Mouse (Mus musculus) adrenal gland, postnatal 14 days (tissue): ENCODE results near the gene Sspo. TPM values are rescaled to one million over a fixed set of nuclear protein-coding genes. Genes with fewer than 3 reads are reported as not detected.
"Not testable (repeated sequence)": the region's sequence is repeated elsewhere in the genome, so short reads cannot be mapped to it uniquely, and the experiment has no call there.

Experiments used
- DNase-seq: peaks from one replicate; pipeline ENCODE4 v3.0.0; 2021; ENCODE audit warnings: mixed read lengths
- total RNA-seq: library from RNA; stranded (reverse); gene quantifications from 2 replicates; pipeline ENCODE4 v1.2.3, GENCODE M21; 2021

Gene Sspo
- total RNA-seq, 1 experiment from 2014 or later: 2.6 TPM

DNA sequence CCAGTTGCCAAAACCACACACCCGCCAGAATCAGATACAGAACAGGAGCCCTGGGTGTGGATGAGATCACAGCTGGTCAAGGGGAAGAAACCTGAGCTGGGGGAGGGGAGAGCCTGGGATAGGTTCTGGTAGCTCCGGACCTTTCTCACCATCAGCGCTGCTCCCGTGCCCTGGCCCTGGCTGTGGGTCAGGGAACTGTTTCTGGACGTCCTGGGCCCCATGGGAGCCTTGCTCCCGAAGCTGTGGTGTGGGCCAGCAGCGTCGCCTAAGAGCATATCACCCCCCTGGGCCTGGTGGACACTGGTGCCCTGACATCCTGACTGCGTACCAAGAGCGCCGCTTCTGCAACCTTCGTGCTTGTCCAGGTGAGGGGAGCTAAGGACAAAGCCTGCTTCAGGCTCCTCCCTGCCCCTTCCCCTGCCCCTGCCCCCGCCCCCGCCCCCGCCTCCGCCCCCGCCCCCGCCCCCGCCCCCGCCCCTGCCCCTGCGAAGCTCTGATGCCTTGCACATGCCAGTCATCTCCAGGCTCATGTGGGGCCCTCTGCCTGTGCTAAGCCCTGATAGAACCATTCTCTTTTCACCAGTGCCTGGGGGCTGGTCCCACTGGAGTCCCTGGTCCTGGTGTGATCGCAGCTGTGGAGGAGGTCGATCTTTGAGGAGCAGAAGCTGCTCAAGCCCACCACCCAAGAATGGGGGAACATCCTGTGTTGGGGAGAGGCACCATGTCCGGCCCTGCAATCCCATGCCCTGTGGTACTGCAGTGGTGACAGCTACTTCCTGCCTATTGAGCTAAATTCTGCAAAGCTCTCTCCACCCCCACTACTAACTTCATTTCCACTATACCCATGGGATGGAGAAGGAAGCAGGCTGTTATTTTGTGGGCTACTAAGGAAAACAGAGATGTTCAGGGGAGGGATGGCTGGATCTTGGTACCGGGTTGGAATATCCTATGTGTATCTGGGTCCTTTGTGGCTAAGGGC, 40.0 kb downstream of the Sspo start:
- peak; percentile 65 for DNase-seq

DNA sequence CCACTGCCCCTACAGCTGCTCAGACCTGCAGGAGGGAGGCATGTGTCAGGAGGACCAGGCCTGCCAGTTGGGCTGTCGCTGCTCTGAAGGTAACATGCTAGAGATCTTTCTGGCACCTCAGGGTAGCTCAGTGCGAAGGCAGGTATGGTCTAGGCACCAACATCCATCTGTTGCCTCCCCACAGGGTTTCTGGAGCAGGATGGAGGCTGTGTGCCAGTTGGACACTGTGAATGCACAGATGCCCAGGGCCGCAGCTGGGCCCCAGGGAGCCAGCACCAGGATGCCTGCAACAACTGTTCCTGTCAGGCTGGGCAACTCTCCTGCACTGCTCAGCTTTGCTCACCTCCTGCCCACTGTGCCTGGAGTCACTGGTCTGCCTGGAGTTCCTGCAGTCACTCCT, 41.7 kb downstream of the Sspo start:
- peak; percentile 32 for DNase-seq

DNA sequence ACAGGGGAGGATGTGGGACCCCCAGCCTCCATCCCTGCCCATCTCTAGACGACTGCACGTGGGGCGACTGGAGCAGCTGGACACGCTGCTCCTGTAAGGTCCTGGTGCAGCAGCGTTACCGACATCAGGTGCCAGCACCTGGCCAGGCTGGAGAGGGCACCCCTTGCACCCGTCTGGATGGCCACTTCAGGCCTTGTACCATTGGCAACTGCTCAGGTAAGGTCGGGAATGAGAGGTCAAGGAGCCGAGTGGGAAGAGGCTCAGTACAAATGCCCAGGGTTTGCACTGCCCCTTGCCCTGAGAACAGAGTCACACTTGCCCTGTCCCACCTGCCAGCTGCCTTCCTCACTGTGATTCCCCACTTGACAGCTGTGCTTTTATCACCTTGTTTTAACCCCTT, 43.3 kb downstream of the Sspo start:
- no peak for DNase-seq

DNA sequence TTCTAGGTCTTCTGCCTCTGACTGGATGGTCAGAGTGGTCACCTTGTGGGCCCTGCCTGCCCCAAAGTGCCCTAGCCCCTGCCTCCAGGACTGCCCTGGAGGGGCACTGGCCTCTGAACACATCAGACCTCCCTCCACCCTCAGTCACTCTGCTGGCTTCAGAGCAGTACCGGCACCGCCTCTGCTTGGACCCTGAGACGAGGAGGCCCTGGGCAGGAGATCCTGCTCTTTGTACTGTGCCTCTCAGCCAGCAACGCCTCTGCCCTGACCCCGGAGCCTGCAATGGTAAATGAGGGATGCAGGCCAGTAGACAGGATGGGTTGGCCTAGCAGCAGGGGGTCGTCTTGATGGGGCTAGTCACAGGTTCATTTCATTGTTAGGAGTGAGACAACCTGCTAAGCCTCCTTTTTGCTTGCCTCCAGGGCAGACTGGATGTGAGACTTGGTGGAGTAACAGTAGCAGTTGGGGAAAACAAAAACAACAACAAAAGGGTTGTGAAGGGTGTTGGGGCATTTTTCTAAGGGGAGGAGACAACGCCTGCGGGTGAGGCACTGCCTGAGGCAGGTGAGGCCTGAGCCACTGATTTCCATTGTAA, 45.2 kb downstream of the Sspo start:
- no peak for DNase-seq

DNA sequence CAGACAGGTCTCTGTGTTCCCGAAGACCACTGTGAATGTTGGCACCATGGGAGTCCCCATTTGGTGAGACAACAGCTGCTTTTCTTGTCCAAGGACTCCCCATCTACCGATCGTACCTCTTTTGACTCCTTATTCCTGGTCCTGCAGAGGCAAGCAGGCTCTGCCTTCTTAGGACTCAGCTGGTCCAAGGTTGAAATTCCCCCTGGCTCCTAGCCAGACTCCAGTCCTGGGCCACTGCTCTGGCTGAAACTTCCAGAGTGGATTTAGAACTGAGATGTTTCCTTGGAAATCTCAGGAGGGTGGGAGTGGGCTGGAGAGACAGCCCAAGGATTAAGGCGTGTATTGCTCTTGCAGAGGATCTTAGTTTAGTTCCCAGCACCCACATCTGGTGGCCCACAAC, 49.5 kb downstream of the Sspo start:
- DNase-seq: peak; percentile 33

DNA sequence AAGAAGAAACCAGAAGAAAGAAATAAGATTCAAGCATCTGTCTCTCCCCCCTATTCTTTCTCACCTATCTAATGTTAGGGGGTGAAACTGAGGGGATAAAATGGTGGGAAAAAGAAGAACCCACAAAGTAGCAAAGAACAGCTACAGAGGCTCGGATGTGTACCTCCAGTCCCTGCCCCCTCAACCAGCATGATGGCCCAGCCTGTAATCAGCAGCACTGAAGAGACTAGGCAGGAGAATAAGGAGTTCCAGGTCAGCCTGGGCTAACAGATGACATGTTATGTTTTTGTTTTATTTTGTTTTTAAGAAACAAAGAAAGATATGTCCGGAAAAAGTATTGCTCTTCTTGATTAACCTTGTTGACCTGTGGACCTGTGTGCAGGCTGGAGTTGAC, 55.8 kb downstream of the Sspo start:
- DNase-seq: no peak

DNA sequence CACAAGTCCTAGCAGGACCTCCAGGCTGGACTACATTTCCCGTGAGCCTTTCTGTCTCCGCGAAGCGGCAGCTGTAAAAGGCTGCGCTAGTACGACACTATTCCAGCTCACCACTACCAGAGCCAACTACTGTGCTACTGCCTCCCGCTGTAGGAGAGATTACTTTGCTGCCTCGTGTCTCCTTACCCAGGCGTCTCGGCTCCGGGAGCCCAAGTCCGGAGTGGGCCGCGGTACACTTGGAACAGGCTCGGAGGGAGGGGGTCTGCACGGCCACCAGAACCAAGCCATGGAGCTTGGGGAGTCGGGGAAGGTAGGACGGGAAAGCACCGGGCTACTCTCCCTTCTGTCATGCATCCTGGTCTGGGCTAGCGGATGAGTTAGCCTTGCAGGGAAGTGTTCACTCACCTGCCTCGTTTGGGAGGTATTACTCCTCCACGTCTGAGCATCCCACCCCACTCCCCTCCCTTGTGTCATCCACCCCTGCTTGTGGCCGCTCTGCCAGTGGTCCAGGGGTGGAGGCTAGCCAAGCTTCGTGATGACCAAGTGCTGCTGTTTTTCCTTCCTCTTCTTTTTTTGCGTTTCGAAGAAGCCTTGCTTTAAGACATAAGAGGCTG, 56.3 kb downstream of the Sspo start:
- DNase-seq: peak; percentile 88

DNA sequence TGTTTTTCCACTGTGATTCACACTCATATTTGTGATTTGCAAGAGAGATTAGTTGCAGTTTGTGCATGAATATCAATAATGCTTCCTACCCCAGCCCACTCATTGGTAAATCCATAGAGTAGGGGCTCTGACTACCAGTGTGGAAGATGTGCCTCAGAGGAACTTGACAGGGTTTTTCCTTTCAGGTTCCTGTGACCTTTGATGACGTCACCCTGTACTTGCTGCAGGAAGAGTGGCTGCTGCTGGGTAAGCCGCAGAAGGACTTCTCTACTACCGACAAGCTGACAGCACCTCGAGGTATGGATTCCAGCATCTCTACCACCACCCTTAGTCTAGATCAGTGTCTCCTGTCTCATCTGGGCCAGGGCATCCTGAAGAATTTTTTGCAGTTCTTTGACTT, 60.1 kb downstream of the Sspo start:
- no peak for DNase-seq

DNA sequence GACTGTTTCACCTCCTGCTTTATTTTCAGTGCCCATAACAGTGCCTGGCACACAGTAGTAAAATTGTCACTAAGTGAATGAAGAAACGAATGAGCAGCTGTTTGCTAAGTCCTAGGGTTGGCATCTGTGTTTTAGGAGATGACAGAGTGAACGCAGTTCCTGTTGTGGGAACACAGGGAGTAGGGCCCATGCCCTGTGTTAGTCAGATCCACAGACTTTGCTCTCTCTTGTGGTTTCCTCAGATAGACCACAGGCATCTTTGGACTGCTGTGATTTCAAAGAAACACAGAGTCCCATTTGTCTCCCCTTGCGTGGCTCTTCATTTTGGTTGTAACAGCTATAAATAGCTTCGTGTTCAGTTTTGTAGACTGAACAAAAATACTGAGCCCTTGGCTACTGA, 62.4 kb downstream of the Sspo start:
- DNase-seq: no peak

DNA sequence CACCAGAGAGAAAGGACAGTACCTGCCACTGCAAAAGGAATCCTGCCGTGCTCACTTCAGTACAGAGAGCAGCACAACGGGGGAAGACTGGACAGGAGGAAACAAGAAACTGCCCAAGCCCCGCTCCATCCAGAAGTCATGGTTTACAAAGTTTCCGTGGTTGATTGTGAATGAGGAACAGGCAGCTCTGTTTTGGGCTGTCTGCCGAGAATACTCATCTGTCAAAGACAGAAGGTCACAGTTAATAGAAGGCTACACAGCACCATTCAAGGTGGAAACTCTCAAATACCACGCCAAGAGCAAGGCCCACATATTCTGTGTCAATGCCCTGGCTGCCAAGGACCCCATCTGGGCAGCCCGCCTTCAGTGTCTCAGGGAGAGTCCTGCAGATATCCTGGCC, 63.8 kb downstream of the Sspo start:
- peak; percentile 64 for DNase-seq

DNA sequence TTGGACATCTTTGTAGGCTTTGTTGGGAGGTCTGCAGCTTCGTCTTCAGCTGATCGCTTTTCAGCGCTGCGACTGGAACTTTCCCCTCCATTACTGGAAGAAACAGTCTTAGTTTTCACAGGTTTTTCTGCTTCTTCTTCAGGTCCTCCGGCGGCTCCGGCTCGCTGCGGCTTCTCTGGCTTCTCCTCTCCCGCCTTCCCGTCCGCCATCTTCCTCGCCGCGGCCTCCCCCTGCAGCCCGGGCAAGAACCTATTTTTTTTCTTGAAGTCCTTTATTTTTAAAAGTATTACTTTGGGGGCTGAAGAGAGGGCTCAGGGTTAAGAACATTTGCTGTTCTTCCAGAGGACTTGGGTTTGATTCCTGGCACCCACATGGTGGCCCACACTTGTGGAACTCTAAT, 76.9 kb downstream of the Sspo start:
- DNase-seq: not testable (repeated sequence)

DNA sequence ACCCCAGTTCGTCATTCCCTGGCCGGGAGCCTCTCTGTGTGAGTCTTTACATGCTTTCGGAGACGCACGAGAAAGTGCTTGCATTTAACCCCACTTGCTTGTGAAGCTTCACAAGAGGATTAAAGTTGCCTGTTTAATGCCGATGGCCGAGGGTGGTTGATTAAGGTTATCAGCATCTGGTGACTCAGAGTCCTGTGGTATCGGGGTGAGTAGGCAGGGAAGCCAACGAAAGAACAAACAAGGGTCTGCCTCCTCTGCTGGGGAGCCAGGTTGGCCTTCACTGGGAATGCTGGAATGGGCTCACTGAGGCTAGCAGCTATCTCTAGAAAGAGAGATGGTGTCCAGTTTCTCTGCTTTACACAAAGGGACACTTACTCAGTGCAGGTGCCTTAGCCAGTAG, 79.9 kb downstream of the Sspo start:
- DNase-seq: peak; percentile 9

DNA sequence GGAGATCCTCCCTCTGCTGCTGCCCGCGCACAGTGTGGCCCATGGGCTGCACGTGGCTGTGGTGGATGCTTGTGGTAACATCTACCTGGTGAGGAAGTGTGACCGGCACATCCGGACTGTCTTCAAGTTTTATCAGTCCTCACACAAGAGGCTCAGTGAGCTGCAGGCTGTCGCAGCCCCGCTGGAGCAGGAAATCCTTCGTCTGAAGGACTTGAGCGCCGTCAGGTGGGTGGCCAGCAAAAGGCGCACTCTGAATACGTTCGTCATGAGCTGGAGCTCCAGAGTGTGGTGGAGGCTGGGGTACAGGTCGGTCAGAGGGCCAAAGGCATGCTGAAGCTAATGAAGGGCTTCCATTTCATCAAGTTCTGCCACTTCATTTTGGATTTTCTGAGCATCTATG, 81.2 kb downstream of the Sspo start:
- DNase-seq: no peak

DNA sequence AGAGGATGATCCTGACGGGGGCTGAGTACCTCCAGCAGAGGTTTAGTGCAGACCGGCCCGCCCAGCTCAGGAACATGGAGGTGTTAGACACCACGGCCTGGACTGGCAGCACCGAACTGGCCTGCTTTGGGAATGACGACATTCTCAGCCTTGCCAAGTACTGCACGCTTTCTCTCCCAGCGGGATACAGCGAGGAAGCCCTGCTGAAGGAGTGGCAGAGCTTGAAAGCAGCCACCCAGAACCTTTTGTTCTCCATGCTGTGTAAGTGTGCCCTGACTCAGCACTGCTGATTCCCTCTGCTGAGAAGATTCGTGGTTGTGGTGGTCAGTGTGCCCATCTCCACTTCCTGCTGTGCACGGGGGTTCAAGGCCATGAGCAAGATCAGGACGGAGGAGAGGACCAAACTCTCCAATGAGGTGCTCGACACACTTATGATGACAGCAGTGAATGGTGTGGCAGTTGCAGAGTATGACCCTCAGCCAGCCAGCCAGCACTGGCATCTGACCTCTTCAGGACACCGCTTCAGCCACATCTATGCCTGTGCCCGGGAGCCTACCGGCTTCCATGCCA, 81.9 kb downstream of the Sspo start:
- DNase-seq: peak; percentile 42

DNA sequence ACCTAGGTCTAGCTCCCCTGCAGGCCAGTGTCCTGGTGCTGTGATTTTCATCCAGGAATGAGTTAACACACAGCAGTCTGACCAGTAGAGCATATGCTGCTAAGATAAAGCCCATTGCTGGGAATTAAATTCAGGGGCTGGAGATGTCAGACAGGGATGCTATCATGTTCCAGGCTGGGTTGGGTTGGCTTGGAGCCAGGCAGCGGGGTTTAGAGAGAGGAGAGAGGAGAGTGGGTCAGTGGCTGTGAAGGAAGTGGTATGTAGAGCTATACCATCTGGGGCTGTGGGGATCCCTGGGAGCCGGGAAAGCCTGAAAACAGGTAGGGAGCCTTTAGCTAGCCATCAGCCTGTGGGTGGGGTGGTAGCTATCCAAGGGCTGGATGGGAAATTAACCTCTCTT, 82.8 kb downstream of the Sspo start:
- DNase-seq: peak; percentile 12

DNA sequence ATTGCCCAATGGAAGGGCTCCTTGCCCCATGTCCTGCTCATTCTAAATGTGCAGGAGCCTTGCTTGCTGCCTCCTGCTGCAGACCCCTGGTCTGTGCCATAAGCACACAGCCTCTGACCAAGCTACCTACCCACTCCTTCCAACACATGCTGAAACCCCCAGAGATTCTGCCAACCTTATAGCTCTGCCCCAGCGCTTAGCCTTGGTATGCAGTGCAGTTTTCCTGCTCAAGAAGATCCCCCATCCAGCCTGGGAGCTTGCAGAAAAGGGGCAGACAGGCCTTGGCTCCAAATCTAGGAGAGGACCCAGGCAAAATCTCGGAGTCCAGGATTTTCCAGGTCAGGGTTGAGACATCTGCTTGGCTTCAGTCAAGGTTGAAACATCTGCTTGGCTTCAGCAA, 85.4 kb downstream of the Sspo start:
- no peak for DNase-seq

DNA sequence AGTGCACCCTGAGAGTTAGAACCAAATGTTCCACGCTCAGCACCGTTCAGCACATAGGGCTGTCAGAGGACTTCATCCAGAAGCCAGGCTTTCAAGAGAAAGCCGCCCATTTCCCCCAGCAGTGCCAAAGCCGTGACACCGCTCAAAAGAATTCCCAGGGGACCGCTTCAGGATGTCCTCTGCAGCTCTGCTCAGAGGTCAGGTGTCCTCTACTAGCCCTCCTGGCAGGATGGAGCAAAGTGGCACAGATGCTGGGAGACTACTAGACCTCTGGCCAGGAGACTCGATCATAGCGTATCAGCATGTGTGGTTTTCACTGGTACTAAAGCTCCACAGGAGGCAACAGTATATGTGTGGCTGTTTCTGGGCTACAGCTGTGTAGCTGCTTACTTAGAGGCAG, 86.9 kb downstream of the Sspo start:
- peak; percentile 35 for DNase-seq

DNA sequence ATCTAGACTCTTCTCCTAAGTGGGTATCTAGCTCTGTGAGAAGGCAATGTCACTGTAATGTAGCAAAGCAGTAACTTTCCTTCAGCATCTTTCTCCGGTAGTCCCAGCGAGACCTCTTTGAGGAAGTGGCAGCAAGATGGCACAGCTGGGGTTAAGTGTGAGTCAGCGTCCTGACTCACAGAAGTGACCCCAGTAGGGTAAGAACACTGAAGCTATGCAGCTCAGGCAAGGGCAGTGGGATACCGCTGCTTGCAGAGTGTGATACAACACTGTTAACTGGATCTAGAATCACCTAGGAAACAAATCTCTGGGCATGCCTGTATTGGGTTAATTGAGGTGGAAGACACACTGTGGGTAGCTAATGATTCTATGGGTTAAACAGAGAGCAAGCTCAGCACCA, 88.1 kb downstream of the Sspo start:
- no peak for DNase-seq

DNA sequence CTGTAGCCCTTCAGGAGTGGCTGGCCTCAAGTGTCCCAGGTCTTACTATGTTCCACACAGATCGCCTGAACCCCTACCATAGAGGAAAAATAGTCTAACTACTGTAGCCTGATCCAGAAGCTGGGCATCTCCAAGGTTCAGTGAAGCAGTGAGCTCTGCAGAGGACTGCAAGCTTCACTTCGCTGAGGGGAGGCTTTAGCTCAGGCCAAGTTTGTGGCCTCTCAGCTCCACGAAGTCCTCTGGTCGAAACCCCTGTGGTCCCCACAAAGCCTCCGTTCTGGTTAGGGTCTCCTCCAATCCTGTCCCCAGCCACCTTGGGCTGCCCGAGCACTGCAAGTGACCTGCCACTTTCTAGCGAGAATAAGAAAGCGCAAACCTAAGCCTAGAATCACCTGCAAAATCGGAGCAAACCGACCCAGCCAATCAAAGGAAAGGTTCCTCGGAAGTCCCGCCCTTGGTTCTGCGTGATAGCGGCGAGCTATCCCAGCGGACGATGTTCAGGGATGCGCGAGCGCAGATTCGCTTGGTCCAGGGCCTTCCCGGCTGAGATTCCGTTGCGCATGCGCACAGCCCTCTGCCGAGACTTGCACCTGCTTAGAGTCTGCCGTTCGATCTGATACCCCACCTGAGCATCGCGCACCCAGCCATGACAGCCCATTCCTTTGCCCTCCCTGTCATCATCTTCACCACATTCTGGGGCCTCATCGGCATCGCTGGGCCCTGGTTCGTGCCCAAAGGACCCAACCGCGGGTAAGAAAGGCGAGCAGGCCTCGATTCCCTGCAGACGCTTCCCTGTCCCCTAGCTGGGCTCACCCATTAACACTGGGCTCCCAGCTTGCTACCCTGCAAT, 89.3 kb downstream of the Sspo start, which contains the start of gene Atp6v0e2:
Gene Atp6v0e2, plus strand, starts transcription at position 511 of the 850 bp plus-strand sequence.
- DNase-seq: peak; percentile 91

DNA sequence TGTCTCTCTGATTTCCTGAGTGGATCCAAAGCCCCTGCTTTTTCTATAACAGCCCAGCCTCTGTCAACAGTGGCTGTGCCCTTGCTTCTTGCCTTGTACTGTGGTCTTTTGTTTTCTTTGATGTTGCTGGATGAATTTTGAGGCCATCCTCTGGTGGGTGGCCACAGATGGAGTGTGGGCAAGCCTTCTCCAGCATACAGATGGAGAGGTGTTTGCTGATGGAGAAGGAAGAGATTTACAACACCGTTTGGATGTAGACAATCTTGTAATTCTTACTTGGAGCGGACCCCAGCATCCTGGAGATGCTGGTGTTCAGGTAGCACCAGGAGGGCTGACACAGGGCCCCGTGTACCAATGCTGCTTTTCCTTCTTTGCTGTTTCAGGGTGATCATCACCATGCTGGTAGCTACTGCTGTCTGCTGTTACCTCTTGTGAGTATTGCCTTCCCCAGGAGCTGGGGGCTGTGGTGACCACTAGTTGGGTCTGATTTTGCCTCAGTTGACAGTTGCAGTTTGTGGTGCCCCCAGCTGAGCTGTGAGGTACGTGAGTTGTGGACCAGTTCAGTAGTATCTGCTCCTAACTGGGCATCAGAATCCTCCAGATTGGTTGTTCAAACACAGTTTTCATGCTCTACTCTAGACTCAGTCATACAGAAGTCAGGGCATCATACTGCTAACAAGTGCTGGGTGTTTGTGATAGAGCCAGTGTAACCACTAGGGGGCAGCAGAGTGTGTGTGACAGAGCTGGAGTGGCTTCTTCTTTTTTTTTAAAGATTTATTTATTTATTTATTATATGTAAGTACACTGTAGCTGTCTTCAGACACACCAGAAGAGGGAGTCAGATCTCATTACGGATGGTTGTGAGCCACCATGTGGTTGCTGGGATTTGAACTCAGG, 91.1 kb downstream of the Sspo start:
- DNase-seq: peak; percentile 92

DNA sequence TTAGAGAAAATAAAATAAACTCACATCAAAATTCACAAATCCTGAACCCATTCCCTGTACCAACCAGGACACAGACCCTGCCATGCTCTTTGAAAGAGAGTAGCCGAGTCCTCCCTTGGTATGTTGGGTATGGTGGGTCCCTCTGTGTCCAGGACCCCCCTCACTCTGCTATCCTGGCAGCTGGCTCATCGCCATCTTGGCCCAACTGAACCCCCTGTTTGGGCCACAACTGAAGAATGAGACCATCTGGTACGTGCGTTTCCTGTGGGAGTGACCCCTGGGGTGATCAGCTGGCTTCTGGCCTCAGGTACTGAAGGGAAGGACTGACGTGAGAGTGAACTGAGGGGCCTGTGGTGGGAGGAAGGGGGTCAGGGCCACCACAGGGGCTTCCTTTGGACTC, 91.8 kb downstream of the Sspo start:
- no peak for DNase-seq
